Mouse (Mus musculus): ENCODE data around the gene Btbd6. TPM values are rescaled to one million over a fixed set of nuclear protein-coding genes. Genes with fewer than 3 reads are reported as not detected.

The Btbd6 gene
- polyA plus RNA-seq, 1 experiment from 2014 or later: 52.2 TPM

DNA sequence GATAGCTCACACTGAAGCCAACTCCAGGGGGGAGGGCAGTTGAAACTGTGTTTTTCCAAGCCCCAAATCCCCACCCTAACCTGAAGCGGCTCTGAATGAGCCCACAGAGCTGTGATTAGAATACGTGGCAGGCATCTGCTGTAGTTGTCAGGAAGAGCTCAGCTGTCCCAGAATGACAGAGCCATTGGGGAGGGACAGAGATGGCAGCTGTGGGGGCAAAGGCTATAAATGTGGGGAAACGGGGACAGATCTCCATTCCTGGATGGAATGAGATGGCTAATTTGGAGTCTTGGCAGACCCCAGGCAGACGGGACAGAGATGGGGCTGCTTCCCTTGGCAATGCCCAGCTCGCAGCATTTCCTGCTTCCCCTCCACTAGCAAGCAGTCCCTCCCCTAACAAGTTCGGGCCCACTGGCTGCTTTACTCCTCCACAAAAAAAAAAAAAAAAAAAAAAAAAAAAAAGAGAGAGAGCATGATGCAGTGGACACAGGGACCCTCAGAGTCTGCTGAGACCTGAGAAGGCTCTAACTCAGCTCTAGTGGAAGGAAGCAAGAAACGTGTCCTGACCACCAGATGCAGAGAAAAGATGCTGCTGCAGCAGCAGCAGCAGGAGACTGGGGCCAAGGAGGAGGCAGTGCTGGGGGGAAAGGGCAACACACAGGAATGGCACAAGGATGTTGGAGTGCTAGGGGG lies 25.0 kb upstream of the Btbd6 start:
- H3K27ac ChIP-seq: peak overlapping the region; percentile 92
- 18% methylated on average over 7 of the region's 7 CpGs for WGBS
- H3K27me3 ChIP-seq (ENCODE audit: control insufficient read depth, insufficient read depth, low read length): no peaks in the 10 kb centered on the region
- H3K36me3 ChIP-seq (replicated peaks; ENCODE audit: control insufficient read depth, insufficient read depth): no peaks in the 10 kb centered on the region
- no peak overlapping the region for H3K4me3 ChIP-seq (replicated peaks; ENCODE audit: low read length)
- H3K4me1 ChIP-seq (replicated peaks; ENCODE audit: control insufficient read depth, insufficient read depth, low read length): peaks cover 22% of the 10 kb centered on the region
- no peaks in the 10 kb centered on the region for H3K9me3 ChIP-seq (ENCODE audit: control insufficient read depth, low read length)
- peak overlapping the region; percentile 85 for H3K4me2 ChIP-seq (replicated peaks)
- ATAC-seq (ENCODE audit: low FRiP score): no peak
- no peak for DNase-seq (ENCODE audit: low spot score)
- peak overlapping the region; percentile 87 for H3K9ac ChIP-seq

DNA sequence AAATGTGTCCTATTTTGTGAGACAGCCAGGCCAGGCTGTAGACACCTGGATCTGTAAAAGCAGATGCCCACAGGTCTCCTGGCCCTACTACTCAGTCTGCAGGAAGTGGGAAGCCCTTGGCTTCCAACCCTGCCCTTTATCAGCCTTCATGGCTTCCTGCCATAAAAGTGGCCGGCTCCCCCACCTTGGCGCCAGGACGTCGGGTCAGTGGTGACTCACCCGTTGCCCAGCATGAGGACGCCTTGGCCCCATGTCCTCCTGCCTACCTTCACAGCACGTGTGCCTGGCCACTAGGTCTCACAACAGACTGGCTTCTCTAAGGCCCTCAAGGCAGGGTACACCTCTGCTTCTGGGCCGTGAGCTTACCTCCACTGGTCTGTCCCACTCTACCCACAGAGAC lies 23.8 kb upstream of the Btbd6 start:
- H3K9ac ChIP-seq: no peak overlapping the region

DNA sequence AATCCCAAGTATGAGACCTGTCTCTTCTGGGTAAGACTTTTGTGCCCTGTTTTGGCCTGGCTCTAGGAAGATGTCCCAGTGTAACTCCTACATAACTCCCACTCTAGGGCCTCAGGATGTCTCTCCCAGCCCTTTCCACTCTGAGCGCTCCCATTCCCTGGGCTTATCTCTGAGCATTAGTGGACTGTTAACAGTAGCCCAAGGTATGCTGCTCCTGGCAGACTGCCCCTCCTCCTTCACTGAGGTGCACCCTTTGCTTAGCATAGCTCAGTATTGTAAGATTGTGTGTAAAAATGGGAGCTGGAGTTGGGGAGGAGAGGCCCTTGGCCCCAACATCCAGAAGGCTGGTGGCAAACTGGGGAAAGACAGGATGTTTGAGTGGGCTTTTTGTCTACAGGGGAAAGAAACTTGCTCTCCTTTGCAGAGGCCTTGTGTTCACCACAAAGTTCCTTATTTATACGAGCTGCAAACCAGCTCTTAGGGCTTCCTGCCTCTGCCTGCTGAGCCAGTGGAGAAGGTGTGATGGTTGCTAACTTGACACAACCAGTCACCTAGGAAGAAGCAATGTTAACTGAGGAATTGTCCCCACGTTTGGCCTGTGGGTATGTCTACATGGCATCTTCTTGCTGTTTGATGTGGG lies 23.2 kb upstream of the Btbd6 start:
- no peak overlapping the region for H3K4me3 ChIP-seq (replicated peaks; ENCODE audit: low read length)
- no peaks in the 10 kb centered on the region; the same call in 1 of the 2 replicates for H3K36me3 ChIP-seq (replicated peaks; ENCODE audit: control insufficient read depth, insufficient read depth)
- no peak overlapping the region for H3K27ac ChIP-seq
- no peaks in the 10 kb centered on the region for H3K9me3 ChIP-seq (ENCODE audit: control insufficient read depth, low read length)
- no peak overlapping the region for H3K9ac ChIP-seq
- no peaks in the 10 kb centered on the region for H3K27me3 ChIP-seq (ENCODE audit: control insufficient read depth, insufficient read depth, low read length)
- no peak for DNase-seq (ENCODE audit: low spot score)
- H3K4me2 ChIP-seq (replicated peaks): no peak overlapping the region
- ATAC-seq (ENCODE audit: low FRiP score): no peak
- WGBS: 85% methylated on average over 3 of the region's 3 CpGs
- H3K4me1 ChIP-seq (replicated peaks; ENCODE audit: control insufficient read depth, insufficient read depth, low read length): peaks cover 22% of the 10 kb centered on the region

More for the DNA sequence above, 23.8 kb upstream of the Btbd6 start:
- ATAC-seq (ENCODE audit: low FRiP score): no peak
- Histone ChIP-seq H3K9me3 (ENCODE audit: control insufficient read depth, low read length) (no peaks in the 10 kb centered on the region), H3K4me1 (replicated peaks; ENCODE audit: control insufficient read depth, insufficient read depth, low read length) (peaks cover 22% of the 10 kb centered on the region), H3K27me3 (ENCODE audit: control insufficient read depth, insufficient read depth, low read length) (no peaks in the 10 kb centered on the region), H3K36me3 (replicated peaks; ENCODE audit: control insufficient read depth, insufficient read depth) (no peaks in the 10 kb centered on the region), H3K4me2 (replicated peaks) (no peak overlapping the region), H3K27ac (peak overlapping the region; percentile 22; the same call in 1 of the 2 replicates), H3K4me3 (replicated peaks; ENCODE audit: low read length) (no peak overlapping the region)
- 71% methylated on average over 8 of the region's 8 CpGs for WGBS
- no peak for DNase-seq (ENCODE audit: low spot score)

DNA sequence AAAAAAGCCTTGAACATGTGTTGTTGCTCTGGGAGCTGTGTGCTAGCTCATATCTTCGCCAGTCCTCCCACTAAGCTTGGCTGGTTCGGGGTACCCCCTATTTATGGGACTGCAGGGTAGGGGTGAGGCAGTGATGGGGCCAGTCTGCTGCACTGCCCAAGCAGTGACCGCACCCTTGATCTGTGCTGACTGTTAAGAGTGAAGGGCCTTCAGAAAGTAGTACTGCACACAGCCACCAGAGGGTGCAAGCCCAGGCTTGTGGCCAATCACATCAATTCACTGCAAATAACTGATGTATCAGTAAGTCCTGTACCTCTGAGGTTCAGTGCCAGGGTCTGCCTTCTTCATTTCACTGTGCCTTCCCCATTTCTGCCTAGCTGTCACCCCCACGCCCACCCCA lies 20.5 kb upstream of the Btbd6 start:
- Histone ChIP-seq H3K4me2 (replicated peaks) (no peak overlapping the region), H3K4me1 (replicated peaks; ENCODE audit: control insufficient read depth, insufficient read depth, low read length) (peaks cover 9% of the 10 kb centered on the region; the same call in 1 of the 2 replicates), H3K27ac (no peak overlapping the region), H3K9me3 (ENCODE audit: control insufficient read depth, low read length) (no peaks in the 10 kb centered on the region), H3K27me3 (ENCODE audit: control insufficient read depth, insufficient read depth, low read length) (no peaks in the 10 kb centered on the region), H3K4me3 (replicated peaks; ENCODE audit: low read length) (no peak overlapping the region), H3K9ac (no peak overlapping the region), H3K36me3 (replicated peaks; ENCODE audit: control insufficient read depth, insufficient read depth) (peaks cover 16% of the 10 kb centered on the region)
- ATAC-seq (ENCODE audit: low FRiP score): peak; percentile 32; the same call in 1 of the 2 replicates
- 35% methylated on average over 4 of the region's 4 CpGs for WGBS
- DNase-seq (ENCODE audit: low spot score): peak; percentile 72

DNA sequence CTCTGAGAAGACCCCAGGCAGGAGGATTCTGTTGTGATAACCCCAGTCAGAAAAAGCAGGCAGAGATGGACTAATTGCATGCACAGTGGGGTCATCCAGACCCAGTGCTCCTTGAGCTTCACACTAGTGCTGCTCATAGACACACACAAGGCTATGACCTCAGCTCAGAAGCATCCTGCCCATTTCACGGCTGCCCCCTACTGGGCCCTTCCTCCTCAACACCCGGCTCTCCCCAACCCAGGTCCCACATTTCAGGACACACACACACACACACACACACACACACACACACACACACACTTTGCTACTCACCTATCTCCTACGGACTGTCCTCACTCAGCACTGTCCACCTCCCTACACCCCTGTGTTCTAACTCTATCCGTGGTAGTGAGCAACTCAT lies 18.0 kb upstream of the Btbd6 start:
- Histone ChIP-seq H3K27me3 (ENCODE audit: control insufficient read depth, insufficient read depth, low read length) (no peaks in the 10 kb centered on the region), H3K4me3 (replicated peaks; ENCODE audit: low read length) (no peak overlapping the region), H3K36me3 (replicated peaks; ENCODE audit: control insufficient read depth, insufficient read depth) (peaks cover 41% of the 10 kb centered on the region), H3K9ac (no peak overlapping the region), H3K4me1 (replicated peaks; ENCODE audit: control insufficient read depth, insufficient read depth, low read length) (no peaks in the 10 kb centered on the region), H3K27ac (no peak overlapping the region), H3K9me3 (ENCODE audit: control insufficient read depth, low read length) (no peaks in the 10 kb centered on the region), H3K4me2 (replicated peaks) (no peak overlapping the region)
- ATAC-seq (ENCODE audit: low FRiP score) (no peak), DNase-seq (ENCODE audit: low spot score) (no peak)
- WGBS: 50% methylated on average over 4 of the region's 4 CpGs

DNA sequence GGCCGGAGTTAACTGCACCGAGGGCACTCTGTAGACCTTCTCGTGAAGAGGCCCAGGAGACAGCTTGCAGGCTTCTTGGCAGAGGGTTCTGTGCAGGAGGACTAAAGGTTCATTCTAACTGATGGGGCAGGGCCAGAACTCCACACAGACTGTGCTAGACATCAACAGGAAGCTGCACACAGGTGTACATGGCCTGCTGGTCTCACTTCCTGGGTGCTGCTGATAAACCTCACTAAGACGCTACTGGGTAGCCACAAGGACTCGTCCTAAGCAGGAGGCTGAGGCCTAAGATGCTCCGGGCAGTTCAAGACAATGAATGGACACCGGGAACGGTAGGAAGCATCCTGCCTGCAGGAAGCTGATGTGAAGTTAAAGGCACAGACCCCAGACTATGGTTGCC lies 16.9 kb upstream of the Btbd6 start:
- no peak overlapping the region for H3K27ac ChIP-seq
- H3K9ac ChIP-seq: no peak overlapping the region
- no peak overlapping the region for H3K4me2 ChIP-seq (replicated peaks)
- H3K9me3 ChIP-seq (ENCODE audit: control insufficient read depth, low read length): no peaks in the 10 kb centered on the region
- H3K4me1 ChIP-seq (replicated peaks; ENCODE audit: control insufficient read depth, insufficient read depth, low read length): no peaks in the 10 kb centered on the region
- H3K4me3 ChIP-seq (replicated peaks; ENCODE audit: low read length): no peak overlapping the region
- peaks cover 53% of the 10 kb centered on the region for H3K36me3 ChIP-seq (replicated peaks; ENCODE audit: control insufficient read depth, insufficient read depth)
- ATAC-seq (ENCODE audit: low FRiP score) (no peak), DNase-seq (ENCODE audit: low spot score) (no peak)
- no peaks in the 10 kb centered on the region for H3K27me3 ChIP-seq (ENCODE audit: control insufficient read depth, insufficient read depth, low read length)
- 85% methylated on average over 8 of the region's 8 CpGs for WGBS

DNA sequence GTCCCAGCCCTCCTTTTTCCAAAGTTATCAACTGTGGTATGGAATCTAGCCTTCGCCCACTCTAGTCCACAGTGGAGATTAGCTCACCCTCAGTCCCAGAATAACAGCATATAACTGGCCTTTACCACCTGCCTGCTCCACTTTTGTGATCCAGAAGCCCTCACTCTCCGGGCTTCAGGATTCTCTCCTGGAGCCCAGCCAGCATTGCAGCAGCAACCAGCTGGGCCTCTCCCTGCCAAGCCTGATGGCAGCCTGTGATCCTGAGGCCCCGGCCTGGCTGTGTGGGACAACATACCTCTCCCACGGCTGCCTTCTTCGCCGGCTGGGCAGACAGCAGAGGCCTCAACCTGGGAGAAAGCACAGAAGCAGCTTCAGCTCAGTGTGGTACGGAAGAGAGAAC lies 14.9 kb upstream of the Btbd6 start:
- DNase-seq (ENCODE audit: low spot score): no peak
- Histone ChIP-seq H3K36me3 (replicated peaks; ENCODE audit: control insufficient read depth, insufficient read depth) (peaks cover 73% of the 10 kb centered on the region), H3K27ac (peak overlapping the region; percentile 56; the same call in 1 of the 2 replicates), H3K9ac (no peak overlapping the region), H3K4me2 (replicated peaks) (no peak overlapping the region), H3K4me3 (replicated peaks; ENCODE audit: low read length) (no peak overlapping the region), H3K9me3 (ENCODE audit: control insufficient read depth, low read length) (no peaks in the 10 kb centered on the region), H3K4me1 (replicated peaks; ENCODE audit: control insufficient read depth, insufficient read depth, low read length) (no peaks in the 10 kb centered on the region), H3K27me3 (ENCODE audit: control insufficient read depth, insufficient read depth, low read length) (no peaks in the 10 kb centered on the region)
- WGBS: 79% methylated on average over 7 of the region's 7 CpGs
- no peak for ATAC-seq (ENCODE audit: low FRiP score)

DNA sequence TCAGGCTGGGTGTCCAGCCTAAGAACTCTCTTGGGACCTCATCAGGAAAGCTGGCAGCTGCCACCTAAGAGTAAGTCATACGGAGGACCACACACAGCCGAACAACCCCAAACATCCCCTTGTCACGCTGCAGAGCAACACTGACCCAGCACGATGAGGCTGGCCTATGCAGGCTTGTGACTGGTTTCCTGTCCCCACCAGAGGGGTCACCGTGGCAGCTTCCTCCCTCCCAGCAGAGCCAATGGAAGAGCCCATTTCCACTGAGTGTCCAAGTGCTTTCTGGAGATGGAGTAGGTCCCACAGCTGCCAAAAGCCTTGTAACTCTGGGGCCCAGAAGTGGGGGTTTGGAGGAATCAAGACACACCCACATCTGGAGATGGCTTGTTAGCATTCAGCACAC lies 14.4 kb upstream of the Btbd6 start:
- Histone ChIP-seq H3K27ac (peak overlapping the region; percentile 56; the same call in 1 of the 2 replicates), H3K4me1 (replicated peaks; ENCODE audit: control insufficient read depth, insufficient read depth, low read length) (no peaks in the 10 kb centered on the region), H3K4me2 (replicated peaks) (no peak overlapping the region), H3K36me3 (replicated peaks; ENCODE audit: control insufficient read depth, insufficient read depth) (peaks cover 77% of the 10 kb centered on the region), H3K9me3 (ENCODE audit: control insufficient read depth, low read length) (no peaks in the 10 kb centered on the region), H3K27me3 (ENCODE audit: control insufficient read depth, insufficient read depth, low read length) (no peaks in the 10 kb centered on the region), H3K4me3 (replicated peaks; ENCODE audit: low read length) (no peak overlapping the region), H3K9ac (no peak overlapping the region)
- WGBS: 79% methylated on average over 5 of the region's 5 CpGs
- ATAC-seq (ENCODE audit: low FRiP score): no peak
- no peak for DNase-seq (ENCODE audit: low spot score)

DNA sequence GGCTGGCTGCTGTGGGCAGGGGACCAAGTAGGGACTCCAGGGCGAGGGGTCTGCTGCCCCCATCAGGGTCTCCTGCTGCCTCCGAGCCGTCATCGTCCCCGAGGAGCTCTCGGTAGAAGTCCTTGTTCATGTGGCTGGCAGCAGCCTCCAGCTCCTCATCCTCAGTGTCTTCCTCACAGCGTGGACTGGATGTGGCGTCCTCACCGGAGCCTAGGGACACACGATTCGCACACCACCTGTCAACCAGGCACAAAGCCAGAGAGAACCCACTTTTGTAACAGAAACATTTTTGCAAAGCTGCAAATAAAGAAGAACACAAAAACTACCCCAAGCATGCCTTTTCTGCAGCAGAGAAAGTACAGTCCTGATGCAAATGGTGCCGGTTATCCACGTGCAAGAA lies 10.5 kb upstream of the Btbd6 start:
- peaks cover 99% of the 10 kb centered on the region for H3K36me3 ChIP-seq (replicated peaks; ENCODE audit: control insufficient read depth, insufficient read depth)
- ATAC-seq (ENCODE audit: low FRiP score) (no peak), DNase-seq (ENCODE audit: low spot score) (no peak)
- H3K4me3 ChIP-seq (replicated peaks; ENCODE audit: low read length): no peak overlapping the region
- H3K9ac ChIP-seq: no peak overlapping the region
- no peaks in the 10 kb centered on the region for H3K27me3 ChIP-seq (ENCODE audit: control insufficient read depth, insufficient read depth, low read length)
- WGBS: 90% methylated on average over 13 of the region's 13 CpGs
- no peak overlapping the region for H3K4me2 ChIP-seq (replicated peaks)
- H3K4me1 ChIP-seq (replicated peaks; ENCODE audit: control insufficient read depth, insufficient read depth, low read length): no peaks in the 10 kb centered on the region
- no peaks in the 10 kb centered on the region for H3K9me3 ChIP-seq (ENCODE audit: control insufficient read depth, low read length)
- no peak overlapping the region for H3K27ac ChIP-seq
